Mouse (Mus musculus) MEL (cell line): Measurements from ENCODE around the gene Slc35c2. TPM values are rescaled to one million over a fixed set of nuclear protein-coding genes. Genes with fewer than 3 reads are reported as not detected.

Experiments used
- DNase-seq: peaks from one replicate; pipeline ENCODE4 v3.0.0; 2011; ENCODE audit warnings: low read depth, low spot score
- H3K27ac ChIP-seq: 2 replicates; pipeline ENCODE4 v1.5.1; 2012; ENCODE audit warnings: low read depth, mild to moderate bottlenecking, control low read depth, low read length, moderate library complexity; ENCODE audit not compliant: control insufficient read depth
- H3K27me3 ChIP-seq, 2 experiments: fragments of 150-350 bp in 1 of 2; sonication (generic) in 1 of 2; 2 replicates each; pipeline ENCODE4 v1.6.1; 2012; ENCODE audit warnings: low read length in 2 of 2, mild to moderate bottlenecking in 2 of 2, improper control_type of control experiment in 1 of 2, moderate library complexity in 1 of 2; ENCODE audit not compliant: insufficient read depth in 2 of 2, control insufficient read depth in 1 of 2
- H3K36me3 ChIP-seq, 2 experiments: 2 replicates each; pipeline ENCODE4 v1.6.1; 2012 to 2014; ENCODE audit warnings: low read length in 2 of 2, improper control_type of control experiment in 1 of 2, inconsistent platforms in 1 of 2, mild to moderate bottlenecking in 1 of 2; ENCODE audit not compliant: insufficient read depth in 2 of 2, control insufficient read depth in 1 of 2
- H3K4me1 ChIP-seq, 2 experiments: fragments of 150-350 bp in 1 of 2; sonication (generic) in 1 of 2; 2 replicates each; pipeline ENCODE4 v1.6.1; 2012; ENCODE audit warnings: low read length in 2 of 2, improper control_type of control experiment in 1 of 2, mild to moderate bottlenecking in 1 of 2; ENCODE audit not compliant: insufficient read depth in 2 of 2, control insufficient read depth in 1 of 2
- H3K4me3 ChIP-seq, 2 experiments: fragments of 150-350 bp in 1 of 2; sonication (generic) in 1 of 2; 2 replicates each; pipeline ENCODE4 v1.5.1; 2012; ENCODE audit warnings: low read depth in 2 of 2, low read length in 2 of 2, mild to moderate bottlenecking in 2 of 2, moderate library complexity in 2 of 2, control low read depth in 1 of 2, improper control_type of control experiment in 1 of 2; ENCODE audit not compliant: control insufficient read depth in 1 of 2, insufficient read depth in 1 of 2
- H3K79me2 ChIP-seq: 2 replicates; pipeline ENCODE4 v1.6.1; 2012; ENCODE audit warnings: mild to moderate bottlenecking, low read length, moderate library complexity; ENCODE audit not compliant: control insufficient read depth, poor library complexity, insufficient read depth
- H3K9ac ChIP-seq: 2 replicates; pipeline ENCODE4 v1.6.1; 2012; ENCODE audit warnings: low read depth, mild to moderate bottlenecking, control low read depth, low read length, moderate library complexity; ENCODE audit not compliant: control insufficient read depth, poor library complexity, severe bottlenecking
- H3K9me3 ChIP-seq: fragments of 150-350 bp; sonication (generic); replicated peaks from 2 replicates; pipeline ENCODE4 v1.6.1; 2012; ENCODE audit warnings: mild to moderate bottlenecking, low read length, improper control_type of control experiment, moderate library complexity; ENCODE audit not compliant: insufficient read depth
- CHD2 ChIP-seq: IDR thresholded peaks from 2 replicates; pipeline ENCODE4 v1.6.1; 2011; ENCODE audit warnings: low read length, improper control_type of control experiment
- CTCF ChIP-seq, 3 experiments: IDR thresholded peaks in 2 of 3; conservative IDR thresholded peaks in 1 of 3; 2 replicates each; pipeline ENCODE4 v1.5.1; 2011 to 2012; ENCODE audit warnings: low read length in 3 of 3, low read depth in 2 of 3, mild to moderate bottlenecking in 2 of 3, improper control_type of control experiment in 1 of 3, inconsistent platforms in 1 of 3, mixed read lengths in 1 of 3, moderate library complexity in 1 of 3; ENCODE audit not compliant: control insufficient read depth in 1 of 3, insufficient read depth in 1 of 3, poor library complexity in 1 of 3, severe bottlenecking in 1 of 3
- EP300 ChIP-seq, 2 experiments: IDR thresholded peaks; 2 replicates each; pipeline ENCODE4 v1.6.1; 2011; ENCODE audit warnings: improper control_type of control experiment in 2 of 2, low read length in 2 of 2, low read depth in 1 of 2, mild to moderate bottlenecking in 1 of 2
- GATA1 ChIP-seq: IDR thresholded peaks from 2 replicates; pipeline ENCODE4 v1.6.1; 2011; ENCODE audit warnings: low read depth, low read length, improper control_type of control experiment
- HCFC1 ChIP-seq: IDR thresholded peaks from 2 replicates; pipeline ENCODE4 v1.6.1; 2012; ENCODE audit warnings: low read depth, mild to moderate bottlenecking, inconsistent platforms, low read length, improper control_type of control experiment, moderate library complexity
- KAT2A ChIP-seq: conservative IDR thresholded peaks from 2 replicates; pipeline ENCODE4 v1.6.1; 2012; ENCODE audit warnings: low read depth, low read length, improper control_type of control experiment, inconsistent platforms
- MAFK ChIP-seq: IDR thresholded peaks from 2 replicates; pipeline ENCODE4 v1.6.1; 2011; ENCODE audit warnings: low read depth, mild to moderate bottlenecking, low read length, improper control_type of control experiment, borderline replicate concordance
- MAZ ChIP-seq: IDR thresholded peaks from 2 replicates; pipeline ENCODE4 v1.6.1; 2012; ENCODE audit warnings: low read depth, mild to moderate bottlenecking, inconsistent platforms, low read length, improper control_type of control experiment
- MEF2A ChIP-seq: IDR thresholded peaks from 2 replicates; pipeline ENCODE4 v1.6.1; 2014; ENCODE audit warnings: low read depth, mild to moderate bottlenecking, inconsistent platforms, low read length, improper control_type of control experiment; ENCODE audit not compliant: poor library complexity, insufficient replicate concordance, severe bottlenecking; ENCODE audit errors: extremely low read depth
- MYB ChIP-seq: IDR thresholded peaks from 2 replicates; pipeline ENCODE4 v1.6.1; 2011; ENCODE audit warnings: mild to moderate bottlenecking, low read depth, low read length, improper control_type of control experiment
- MYC ChIP-seq: IDR thresholded peaks from 2 replicates; pipeline ENCODE4 v1.6.1; 2011; ENCODE audit warnings: low read depth, mild to moderate bottlenecking, low read length, improper control_type of control experiment, moderate library complexity
- NELFE ChIP-seq: IDR thresholded peaks from 2 replicates; pipeline ENCODE4 v1.6.1; 2011; ENCODE audit warnings: low read depth, low read length, improper control_type of control experiment
- NRF1 ChIP-seq: IDR thresholded peaks from 2 replicates; pipeline ENCODE4 v1.6.1; 2014; ENCODE audit warnings: low read depth, mild to moderate bottlenecking, inconsistent platforms, low read length, improper control_type of control experiment, moderate library complexity; ENCODE audit not compliant: poor library complexity, insufficient read depth, severe bottlenecking
- RAD21 ChIP-seq: IDR thresholded peaks from 2 replicates; pipeline ENCODE4 v1.6.1; 2011; ENCODE audit warnings: mild to moderate bottlenecking, low read depth, low read length, improper control_type of control experiment
- SIN3A ChIP-seq: IDR thresholded peaks from 2 replicates; pipeline ENCODE4 v1.6.1; 2012; ENCODE audit warnings: low read length, improper control_type of control experiment, inconsistent platforms
- SMC3 ChIP-seq: IDR thresholded peaks from 2 replicates; pipeline ENCODE4 v1.6.1; 2011; ENCODE audit warnings: low read depth, low read length, improper control_type of control experiment
- TAL1 ChIP-seq: IDR thresholded peaks from 2 replicates; pipeline ENCODE4 v1.6.1; 2012; ENCODE audit warnings: mild to moderate bottlenecking, inconsistent platforms, low read length, moderate library complexity, mixed read lengths
- TCF12 ChIP-seq: IDR thresholded peaks from 2 replicates; pipeline ENCODE4 v1.6.1; 2014; ENCODE audit warnings: low read depth, mild to moderate bottlenecking, inconsistent platforms, low read length, improper control_type of control experiment, moderate library complexity
- ZC3H11A ChIP-seq: IDR thresholded peaks from 2 replicates; pipeline ENCODE4 v1.6.1; 2012; ENCODE audit warnings: low read depth, mild to moderate bottlenecking, inconsistent platforms, low read length, improper control_type of control experiment
- ZKSCAN1 ChIP-seq: IDR thresholded peaks from 2 replicates; pipeline ENCODE4 v1.6.1; 2012; ENCODE audit warnings: low read depth, mild to moderate bottlenecking, inconsistent platforms, low read length, improper control_type of control experiment, moderate library complexity
- ZMIZ1 ChIP-seq: IDR thresholded peaks from 2 replicates; pipeline ENCODE4 v1.6.1; 2012; ENCODE audit warnings: low read depth, mild to moderate bottlenecking, inconsistent platforms, low read length, improper control_type of control experiment, moderate library complexity
- ZNF384 ChIP-seq: IDR thresholded peaks from 2 replicates; pipeline ENCODE4 v1.6.1; 2012; ENCODE audit warnings: low read depth, mild to moderate bottlenecking, inconsistent platforms, low read length, improper control_type of control experiment
- polyA plus RNA-seq, 2 experiments: library from polyadenylated mRNA; stranded (reverse) in 1 of 2; unstranded in 1 of 2; fragments of >175 nt in 1 of 2; fragments of >200 nt in 1 of 2; gene quantifications; 2 replicates each; pipeline versions ENCODE4 v1.2.1 to v1.2.4; 2012; ENCODE audit warnings: low replicate concordance in 2 of 2, low read depth in 1 of 2; ENCODE audit not compliant: insufficient read length in 2 of 2, insufficient read depth in 1 of 2, missing spikeins in 1 of 2
- total RNA-seq: library from RNA; depleted of rRNA; stranded (reverse); fragments of 300-350 nt; gene quantifications from 2 replicates; pipeline ENCODE4 v1.2.3, GENCODE M21; 2012

Gene Slc35c2
- total and polyA plus RNA-seq, 3 experiments = 64.9 to 121 TPM; not detected in 1

DNA sequence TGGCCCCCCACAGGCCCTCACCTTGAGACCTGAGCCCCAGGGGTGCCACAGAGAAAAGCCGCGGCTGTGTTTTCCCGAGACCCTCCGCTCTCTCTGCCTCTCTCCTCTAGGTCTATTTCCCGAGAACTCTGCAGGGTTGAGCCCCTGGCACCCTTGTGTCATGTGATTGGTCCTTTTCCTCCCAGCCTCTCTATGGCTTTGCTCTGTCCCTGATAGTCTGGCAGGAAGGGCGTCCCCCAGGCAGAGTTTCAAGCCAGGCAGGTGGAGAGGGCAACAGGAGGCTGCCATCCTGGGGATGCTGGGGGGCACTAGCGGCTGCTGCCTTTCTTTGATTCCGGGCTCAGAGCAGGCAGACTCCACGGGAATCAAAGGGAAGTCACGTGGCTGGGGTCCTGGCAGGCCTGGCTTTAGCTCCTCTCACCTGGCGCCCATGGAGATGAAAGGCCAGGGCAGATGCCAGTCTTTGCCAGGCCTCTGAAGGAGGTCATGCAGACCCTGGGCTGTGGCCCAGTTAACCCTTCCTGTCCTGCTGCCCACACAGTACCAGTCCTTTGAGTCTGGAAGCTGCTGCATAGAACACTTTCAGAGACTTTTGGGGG is 44.4 kb downstream of the Slc35c2 start:
- no peak overlapping the region for H3K9ac ChIP-seq
- no peaks in the 10 kb centered on the region for H3K27me3 ChIP-seq

GRCm38 (mm10) chr2:165242575-165242974 is 45.1 kb downstream of the Slc35c2 start:
- Histone ChIP-seq H3K4me1 (no peaks in the 10 kb centered on the region), H3K79me2 (no peaks in the 10 kb centered on the region), H3K36me3 (no peaks in the 10 kb centered on the region), H3K9me3 (no peaks in the 10 kb centered on the region), H3K27ac (no peak overlapping the region), H3K27me3 (no peaks in the 10 kb centered on the region), H3K4me3 (no peak overlapping the region), H3K9ac (no peak overlapping the region)
- TF ChIP-seq MYC (no peak), HCFC1 (no peak), ZNF384 (no peak), CHD2 (no peak), ZC3H11A (no peak), MYB (no peak), ZKSCAN1 (no peak), EP300 (IDR thresholded peaks at IDR 0.05; ENCODE audit: low read depth in 1 of 2, low read length in 2 of 2) (no peak), TAL1 (no peak), KAT2A (no peak), NELFE (no peak), MAFK (no peak), MEF2A (no peak), NRF1 (no peak), TCF12 (no peak), MAZ (no peak), SIN3A (no peak), ZMIZ1 (no peak), CTCF (IDR thresholded peaks at IDR 0.05 in 2 of 3, conservative IDR thresholded peaks at IDR 0.05 in 1 of 3; ENCODE audit: control insufficient read depth in 1 of 3, insufficient read depth in 1 of 3, low read depth in 2 of 3, low read length in 3 of 3, poor library complexity in 1 of 3, severe bottlenecking in 1 of 3) (no peak)
- DNase-seq = no peak

More for the DNA sequence above, 44.4 kb downstream of the Slc35c2 start:
- no peak for TF ChIP-seq GATA1
- no peak for TF ChIP-seq SMC3
- TF ChIP-seq RAD21 = no peak
- TF ChIP-seq MAZ = no peak
- Histone ChIP-seq H3K79me2 (no peaks in the 10 kb centered on the region), H3K9me3 (no peaks in the 10 kb centered on the region), H3K4me1 (no peaks in the 10 kb centered on the region), H3K36me3 (no peaks in the 10 kb centered on the region), H3K4me3 (no peak overlapping the region), H3K27ac (no peak overlapping the region)
- DNase-seq = no peak
